Mouse (Mus musculus) liver, embryonic 14.5 days (tissue): Measurements from ENCODE around the gene 9430038I01Rik.
"Not testable (repeated sequence)": the region's sequence is repeated elsewhere in the genome, so short reads cannot be mapped to it uniquely, and the experiment has no call there.

Experiments used
- CTCF ChIP-seq: IDR thresholded peaks from 2 replicates; pipeline ENCODE4 v1.5.1; 2016; ENCODE audit warnings: antibody characterized with exemption, low read depth, control low read depth
- EP300 ChIP-seq: IDR thresholded peaks from 2 replicates; pipeline ENCODE4 v1.6.1; 2016; ENCODE audit warnings: antibody characterized with exemption, low read depth

DNA sequence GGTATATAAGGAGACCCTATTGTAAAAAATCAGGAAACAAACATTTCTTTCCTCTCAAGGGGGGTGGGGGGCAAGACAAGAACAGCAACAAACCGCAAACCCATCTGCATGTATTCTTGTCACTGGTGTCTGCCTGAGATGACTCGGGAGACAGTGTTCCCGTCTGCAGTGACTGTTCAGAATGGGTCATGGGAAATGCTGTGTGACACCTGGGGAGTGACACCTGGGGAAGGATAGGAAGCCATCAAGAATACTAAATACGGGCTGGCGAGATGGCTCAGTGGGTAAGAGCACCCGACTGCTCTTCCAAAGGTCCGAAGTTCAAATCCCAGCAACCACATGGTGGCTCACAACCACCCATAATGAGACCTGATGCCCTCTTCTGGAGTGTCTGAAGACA, 28.4 kb upstream of the 9430038I01Rik start:
- TF ChIP-seq CTCF, EP300: not testable (repeated sequence)
